Mouse (Mus musculus) gastrocnemius, adult 8-10 months (tissue): ENCODE measurements around the gene Exosc5. TPM values are rescaled to one million over a fixed set of nuclear protein-coding genes. Genes with fewer than 3 reads are reported as not detected.

Source experiments
- DNase-seq, 2 experiments: peaks; one replicate each; pipeline ENCODE4 v3.0.0; 2022; ENCODE audit warnings: low spot score in 2 of 2
- total RNA-seq, 4 experiments: library from RNA; stranded (reverse); gene quantifications; 2 replicates each; pipeline ENCODE4 v1.2.4; 2022

The Exosc5 gene
- total RNA-seq, 4 experiments from 2014 or later: 24.3 to 32.8 (median 27.2) TPM

- DNase-seq: no peak
These were observed 22.6 kb upstream of the Exosc5 start for GRCm38 (mm10) chr7:25636373-25636772.

- DNase-seq: no peak
These were observed 21.9 kb upstream of the Exosc5 start for GRCm38 (mm10) chr7:25637099-25637498.

GRCm38 (mm10) chr7:25639754-25640153 lies 19.2 kb upstream of the Exosc5 start:
- no peak for DNase-seq

- DNase-seq: no peak
These were observed 14.8 kb upstream of the Exosc5 start for GRCm38 (mm10) chr7:25644136-25644535.

- DNase-seq: no peak
These were observed 14.3 kb upstream of the Exosc5 start for GRCm38 (mm10) chr7:25644631-25645030.

GRCm38 (mm10) chr7:25645074-25645473 lies 13.9 kb upstream of the Exosc5 start:
- DNase-seq: no peak

GRCm38 (mm10) chr7:25647574-25648123 lies 11.3 kb upstream of the Exosc5 start:
- no peak for DNase-seq

- no peak for DNase-seq
These were observed 9.1 kb upstream of the Exosc5 start for GRCm38 (mm10) chr7:25649839-25650238.

- no peak for DNase-seq
These were observed 7.7 kb upstream of the Exosc5 start for GRCm38 (mm10) chr7:25651281-25651680.

- no peak for DNase-seq
These were observed 6.7 kb upstream of the Exosc5 start for GRCm38 (mm10) chr7:25652244-25652759.

- DNase-seq: peak in 1 of 2 experiments; percentile 43
These were observed 3.1 kb upstream of the Exosc5 start for GRCm38 (mm10) chr7:25655601-25656428.

GRCm38 (mm10) chr7:25657785-25658184 lies 1.2 kb upstream of the Exosc5 start:
- DNase-seq: no peak

- no peak for DNase-seq
These were observed 7.4 kb downstream of the Exosc5 start for GRCm38 (mm10) chr7:25666381-25666780.

- no peak for DNase-seq
These were observed 10.2 kb downstream of the Exosc5 start for GRCm38 (mm10) chr7:25669158-25669557.

- DNase-seq: no peak
These were observed 10.7 kb downstream of the Exosc5 start for GRCm38 (mm10) chr7:25669631-25670030.

- DNase-seq: no peak
These were observed 11.1 kb downstream of the Exosc5 start for GRCm38 (mm10) chr7:25670096-25670495.

GRCm38 (mm10) chr7:25671686-25672085 lies 12.7 kb downstream of the Exosc5 start:
- no peak for DNase-seq

- DNase-seq: no peak
These were observed 13.5 kb downstream of the Exosc5 start for GRCm38 (mm10) chr7:25672442-25672841.

- no peak for DNase-seq
These were observed 15.3 kb downstream of the Exosc5 start for GRCm38 (mm10) chr7:25674297-25674696.

GRCm38 (mm10) chr7:25674719-25675300 lies 15.8 kb downstream of the Exosc5 start, which contains the start of gene Tmem91:
Gene Tmem91, minus strand, starts transcription at chr7:25675166.
- DNase-seq: no peak

- DNase-seq: no peak
These were observed 16.4 kb downstream of the Exosc5 start for GRCm38 (mm10) chr7:25675405-25675804.

- peak; percentile 45 to 70 for DNase-seq
These were observed 17.3 kb downstream of the Exosc5 start for GRCm38 (mm10) chr7:25676085-25676781.
